ENCODE assay signal across 9 mouse cellular contexts in genomic region chr1:168362464-168362863, GRCm38 (mm10).
DNase-seq lines count a peak whose midpoint lies in the region; TF ChIP-seq lines count a peak whose summit lies in the region.
"Had no signal": no experiment of that assay in that cellular context is flagged by ENCODE, and none has a peak within 500 bp of the region (broad histone marks: within the 10 kb centered on the region; RNA-seq: fewer than 3 reads in every experiment).

No protein-coding gene starts in this region.

- no peak for TF ChIP-seq CTCF in C2C12 (IDR thresholded peaks at IDR 0.05; ENCODE audit: control insufficient read depth, insufficient read depth, insufficient read length)
- no peak for TF ChIP-seq CTCF in lung, adult 2 months (IDR thresholded peaks at IDR 0.05; ENCODE audit: insufficient read depth, low read length)
- TF ChIP-seq CTCF in kidney, adult 2 months (conservative IDR thresholded peaks at IDR 0.05; ENCODE audit: insufficient read depth, insufficient read length, low read depth, low read length), result no peak

- H3K79me2 ChIP-seq in C2C12 (ENCODE audit: control insufficient read depth, insufficient read depth), result peaks cover 81% of the 10 kb centered on the region

- H3K9me3 ChIP-seq in hindbrain, embryonic 10.5 days, result no peaks in the 10 kb centered on the region
- H3K9me3 ChIP-seq: hindbrain, embryonic 15.5 days had no signal

- no peak overlapping the region for H3K4me3 ChIP-seq in C2C12 (ENCODE audit: insufficient read depth, poor library complexity, severe bottlenecking)
- no peak overlapping the region for H3K4me3 ChIP-seq in lung, adult 2 months (replicated peaks; ENCODE audit: extremely low read depth, low read depth, low read length)
- no peak overlapping the region for H3K4me3 ChIP-seq in kidney, adult 2 months (ENCODE audit: insufficient read depth, low read depth, low read length)
- H3K4me3 ChIP-seq in hindbrain, embryonic 10.5 days, result no peak overlapping the region
- H3K4me3 ChIP-seq: hindbrain, embryonic 15.5 days had no signal

- H3K79me3 ChIP-seq in C2C12 (ENCODE audit: low read depth), result peaks cover 26% of the 10 kb centered on the region

- DNase-seq in 3T3-L1 (ENCODE audit: low read depth, low spot score), result peak; percentile 80
- peak; percentile 83 for DNase-seq in fat pad, adult 2 months (ENCODE audit: extremely low read depth, low read depth, low spot score)
- peak; percentile 47 for DNase-seq in lung, adult 2 months
- no peak for DNase-seq in kidney, adult 2 months
- no peak for DNase-seq in embryo, embryonic 9.5 days (ENCODE audit: extremely low spot score)
- no peak for DNase-seq in hindbrain, embryonic 10.5 days (ENCODE audit: low spot score)
- DNase-seq in frontal cortex, postnatal 14 days (ENCODE audit: low spot score in 2 of 2), result no peak

- H3K27ac ChIP-seq in kidney, adult 2 months (ENCODE audit: insufficient read depth, low read depth, low read length), result no peak overlapping the region
- H3K27ac ChIP-seq in hindbrain, embryonic 10.5 days, result no peak overlapping the region
- H3K27ac ChIP-seq: hindbrain, embryonic 15.5 days had no signal

- H3K36me3 ChIP-seq in C2C12 (ENCODE audit: control insufficient read depth, insufficient read depth), result peaks cover 35% of the 10 kb centered on the region
- H3K36me3 ChIP-seq in kidney, adult 2 months (ENCODE audit: control insufficient read depth, insufficient read depth, low read length), result no peaks in the 10 kb centered on the region
- peaks cover 33% of the 10 kb centered on the region for H3K36me3 ChIP-seq in hindbrain, embryonic 10.5 days
- H3K36me3 ChIP-seq: hindbrain, embryonic 15.5 days had no signal

- no peak for TF ChIP-seq POLR2A in lung, adult 2 months (IDR thresholded peaks at IDR 0.05; ENCODE audit: borderline replicate concordance, extremely low read depth, low read depth, low read length)
- no peak for TF ChIP-seq POLR2A in kidney, adult 2 months (IDR thresholded peaks at IDR 0.05; ENCODE audit: low read depth, low read length)

- no peaks in the 10 kb centered on the region for H3K27me3 ChIP-seq in C2C12 (ENCODE audit: control insufficient read depth, insufficient read depth, insufficient read length)
- no peaks in the 10 kb centered on the region for H3K27me3 ChIP-seq in kidney, adult 2 months (replicated peaks; ENCODE audit: control insufficient read depth, insufficient read depth, low read length)
- no peaks in the 10 kb centered on the region for H3K27me3 ChIP-seq in hindbrain, embryonic 10.5 days (ENCODE audit: insufficient read depth, poor library complexity, severe bottlenecking)
- H3K27me3 ChIP-seq: hindbrain, embryonic 15.5 days had no signal

- WGBS in lung, adult 2 months, result 50% methylated on average over 10 of the region's 10 CpGs
- 72% methylated on average over 10 of the region's 10 CpGs for WGBS in kidney, adult 2 months
- WGBS in hindbrain, embryonic 10.5 days, result 92% methylated on average over 10 of the region's 10 CpGs

- peaks cover 2% of the 10 kb centered on the region; the same call in 1 of the 2 replicates for H3K4me1 ChIP-seq in lung, adult 2 months (ENCODE audit: control insufficient read depth, insufficient read depth, low read length)
- peaks cover 13% of the 10 kb centered on the region for H3K4me1 ChIP-seq in kidney, adult 2 months (ENCODE audit: control insufficient read depth, insufficient read depth, low read length)
- peaks cover 80% of the 10 kb centered on the region for H3K4me1 ChIP-seq in hindbrain, embryonic 10.5 days (replicated peaks)

- no peak overlapping the region for H3ac ChIP-seq in C2C12 (ENCODE audit: control insufficient read depth, insufficient read length, low read depth)

TF ChIP-seq in C2C12, 6 proteins besides CTCF, POLR2A, EP300 and RAD21:
- no peak for TF ChIP-seq FOSL1 (IDR thresholded peaks at IDR 0.05; ENCODE audit: insufficient read depth, low read length, poor library complexity, severe bottlenecking)
- no peak for TF ChIP-seq MAX (IDR thresholded peaks at IDR 0.05)
- peak; percentile 98 for TF ChIP-seq CEBPB (IDR thresholded peaks at IDR 0.05; ENCODE audit: low read depth)
- no peak for TF ChIP-seq MYOD1 (IDR thresholded peaks at IDR 0.05; ENCODE audit: control insufficient read depth, insufficient read length, low read depth)
- TF ChIP-seq USF1 (IDR thresholded peaks at IDR 0.05; ENCODE audit: low read depth), result peak; percentile 5

Comparison
In these comparisons a context has a peak if more than half of its experiments do, and no peak if none do; other contexts are left out.
1. DNase-seq: peak in 3T3-L1 (single experiment), fat pad, adult 2 months (single experiment) and lung, adult 2 months (single experiment); none in kidney, adult 2 months (single experiment), embryo, embryonic 9.5 days (single experiment), hindbrain, embryonic 10.5 days (single experiment) and frontal cortex, postnatal 14 days (0 of 2).